Mouse (Mus musculus): ENCODE data around the gene Sypl.

DNA sequence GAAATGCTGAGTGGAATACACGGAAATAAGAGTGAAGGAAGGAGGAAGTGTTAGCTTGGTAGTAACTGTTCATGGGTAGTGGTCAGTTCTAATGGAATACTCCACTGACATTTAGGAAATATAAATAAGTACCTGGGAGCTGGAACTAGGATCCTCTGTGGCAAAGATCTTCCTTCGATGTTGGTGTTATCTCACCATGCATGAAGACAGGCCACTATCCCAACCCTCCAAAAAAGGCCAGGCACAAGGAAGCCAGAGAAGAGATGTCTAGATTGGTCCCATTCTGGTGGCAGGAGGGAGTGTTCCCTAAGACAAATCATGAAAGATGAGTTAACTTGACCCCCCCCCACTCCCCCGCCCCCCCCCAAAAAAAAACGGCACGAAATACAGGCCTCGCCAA is 625 bp upstream of the Sypl start:
- no peak for TF ChIP-seq POLR2A (IDR thresholded peaks at IDR 0.05; ENCODE audit: borderline replicate concordance, insufficient read depth, low read length)
- no peak for TF ChIP-seq CTCF (IDR thresholded peaks at IDR 0.05; ENCODE audit: borderline replicate concordance, insufficient read depth, low read depth, low read length)
